Mouse (Mus musculus) CH12.LX (cell line): ENCODE data around the gene Gm28961. TPM values are rescaled to one million over a fixed set of nuclear protein-coding genes. Genes with fewer than 3 reads are reported as not detected.
"Not testable (repeated sequence)": the region's sequence is repeated elsewhere in the genome, so short reads cannot be mapped to it uniquely, and the experiment has no call there.

ENCODE experiments used
- DNase-seq: peaks from one replicate; pipeline ENCODE4 v3.0.0-alpha.2; 2013; ENCODE audit errors: extremely low read depth
- H3K27ac ChIP-seq: 2 replicates; pipeline ENCODE4 v1.5.1; 2012; ENCODE audit warnings: low read depth, mild to moderate bottlenecking, control low read depth, moderate library complexity; ENCODE audit not compliant: insufficient read depth
- H3K27me3 ChIP-seq: replicated peaks from 2 replicates; pipeline ENCODE3; 2012; ENCODE audit warnings: inconsistent platforms
- H3K36me3 ChIP-seq, 2 experiments: replicated peaks in 1 of 2; 2 replicates each; pipeline versions ENCODE3 to v1.6.1; 2012; ENCODE audit warnings: inconsistent platforms in 1 of 2, low read length in 1 of 2, mild to moderate bottlenecking in 1 of 2, mixed read lengths in 1 of 2, moderate library complexity in 1 of 2; ENCODE audit not compliant: control insufficient read depth in 1 of 2, insufficient read depth in 1 of 2
- H3K4me1 ChIP-seq, 2 experiments: 2 replicates each; pipeline ENCODE4 v1.6.1; 2012; ENCODE audit warnings: inconsistent platforms in 1 of 2, moderate library complexity in 1 of 2; ENCODE audit not compliant: insufficient read depth in 2 of 2, control insufficient read depth in 1 of 2
- H3K4me2 ChIP-seq: 2 replicates; pipeline ENCODE4 v1.6.1; 2012; ENCODE audit warnings: low read depth, mild to moderate bottlenecking, control low read depth; ENCODE audit not compliant: poor library complexity, insufficient read depth, severe bottlenecking
- H3K4me3 ChIP-seq, 3 experiments: fragments of 150-350 bp in 1 of 3; sonication (generic) in 1 of 3; replicated peaks in 1 of 3; 2 replicates each; pipeline versions ENCODE3 to v1.5.1; 2011 to 2012; ENCODE audit warnings: low read depth in 2 of 3, low read length in 2 of 3, mild to moderate bottlenecking in 2 of 3, moderate library complexity in 2 of 3, control low read depth in 1 of 3, improper control_type of control experiment in 1 of 3, inconsistent platforms in 1 of 3, mixed read lengths in 1 of 3; ENCODE audit not compliant: poor library complexity in 1 of 3
- H3K79me2 ChIP-seq: replicated peaks from 2 replicates; pipeline ENCODE4 v1.6.1; 2012; ENCODE audit warnings: mild to moderate bottlenecking, moderate library complexity; ENCODE audit not compliant: control insufficient read depth, poor library complexity, insufficient read depth, severe bottlenecking; ENCODE audit errors: extremely low read depth
- H3K9ac ChIP-seq: 2 replicates; pipeline ENCODE4 v1.6.1; 2012; ENCODE audit warnings: low read depth, mild to moderate bottlenecking, control low read depth, moderate library complexity; ENCODE audit not compliant: insufficient read depth
- H3K9me3 ChIP-seq: replicated peaks from 2 replicates; pipeline ENCODE3; 2012; ENCODE audit warnings: low read length, inconsistent platforms, mixed read lengths
- dilution Hi-C: fragments of 300-500 bp; cut with MboI; formaldehyde crosslinking; loops from 2 replicates; pipeline ENCODE4 v1.14.3; 2020; ENCODE audit warnings: low sequenced_read_pairs; ENCODE audit not compliant: extremely low pct_unique_long_range_greater_than_20kb, extremely low pct_ligation_motif_present
- in situ Hi-C: fragments of 300-500 bp; cut with MboI; formaldehyde crosslinking; loops from 3 replicates; pipeline ENCODE4 v1.14.3; 2019; ENCODE audit warnings: low sequenced_read_pairs, low pct_ligation_motif_present, low pct_unique_long_range_greater_than_20kb, mixed read lengths
- polyA plus RNA-seq: library from polyadenylated mRNA; unstranded; fragments of >175 nt; gene quantifications from 2 replicates; pipeline ENCODE4 v1.2.1, GENCODE M21; 2012; ENCODE audit warnings: low read depth; ENCODE audit not compliant: insufficient read length
- total RNA-seq, 2 experiments: library from RNA; depleted of rRNA; stranded (reverse); fragments of 300-350 nt in 1 of 2; fragments of >200 nt in 1 of 2; gene quantifications; 2 replicates each; pipeline ENCODE4 v1.2.3; 2012 to 2014

The Gm28961 gene
- total RNA-seq (2012; rRNA removed): not detected in 2 replicates
- not detected in 2 replicates for total RNA-seq (2014; rRNA removed)
- not detected in 2 replicates for polyA plus RNA-seq

GRCm38 (mm10) chrY:57705397-57705796 lies at the start of gene Gm28961:
Gene Gm28961 (plus strand): TSS chrY:57705697.
- H3K4me3 ChIP-seq, H3K9ac ChIP-seq, H3K79me2 ChIP-seq, H3K4me1 ChIP-seq, in situ Hi-C loops, dilution Hi-C loops, H3K27me3 ChIP-seq, H3K27ac ChIP-seq, DNase-seq, H3K36me3 ChIP-seq, H3K9me3 ChIP-seq, H3K4me2 ChIP-seq: not testable (repeated sequence)

Other genes starting within 250 kb of the Gm28961 start
- gene Gm21943, start 172.0 kb upstream of the Gm28961 start, total RNA-seq (2012; rRNA removed): not detected in 2 replicates
- not detected in 2 replicates for gene Gm21943, start 172.0 kb upstream of the Gm28961 start, total RNA-seq (2014; rRNA removed)
- not detected in 2 replicates for gene Gm21943, start 172.0 kb upstream of the Gm28961 start, polyA plus RNA-seq